Mouse (Mus musculus): Measurements from ENCODE around the gene Cxcr5. TPM values are rescaled to one million over a fixed set of nuclear protein-coding genes. Genes with fewer than 3 reads are reported as not detected.

The Cxcr5 gene
- polyA plus RNA-seq, 1 experiment from 2014 or later = 0.13 TPM

DNA sequence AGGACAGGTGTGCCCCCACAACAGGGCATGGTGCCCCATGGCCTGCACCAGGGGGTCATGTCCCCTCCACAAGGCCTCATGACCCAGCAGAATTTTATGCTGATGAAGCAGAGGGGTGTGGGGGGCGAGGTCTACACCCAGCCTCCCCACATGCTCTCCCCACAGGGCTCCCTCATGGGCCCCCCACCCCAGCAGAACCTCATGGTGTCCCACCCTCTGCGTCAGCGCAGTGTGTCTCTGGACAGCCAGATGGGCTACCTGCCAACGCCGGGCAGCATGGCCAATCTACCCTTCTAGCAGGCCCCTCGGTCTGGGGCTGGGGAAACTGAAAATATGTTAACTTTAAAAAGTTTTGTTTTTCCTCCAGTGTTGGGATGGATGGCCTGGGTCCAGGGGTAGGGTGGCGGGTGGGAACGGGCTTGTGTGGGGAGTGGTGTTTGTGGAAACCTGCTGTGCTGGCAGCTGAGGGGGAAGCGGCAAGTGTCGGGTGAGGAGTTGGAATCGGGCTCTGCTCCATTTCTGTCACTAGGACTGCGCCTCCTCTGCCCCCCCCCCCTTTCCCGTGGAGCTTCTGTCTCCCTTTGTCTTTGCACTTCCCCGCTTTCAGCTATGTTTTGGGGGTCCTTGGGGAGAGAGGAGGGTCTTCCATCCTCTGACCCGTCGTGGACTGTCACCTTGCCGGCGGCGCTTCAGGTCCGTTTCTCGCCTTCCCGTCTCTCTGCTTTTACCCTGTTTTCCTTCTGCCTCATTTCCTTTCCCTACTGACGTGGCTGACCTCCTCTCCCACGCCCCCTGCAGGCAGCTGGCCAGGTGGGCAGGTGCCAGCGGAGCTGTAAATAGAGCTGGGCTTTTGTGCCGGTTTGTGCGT lies 52.0 kb downstream of the Cxcr5 start:
- WGBS = 6% methylated on average over 26 of the region's 27 CpGs
- Histone ChIP-seq H3K27me3 (ENCODE audit: control insufficient read depth, insufficient read depth, low read length) (no peaks in the 10 kb centered on the region), H3K36me3 (ENCODE audit: control insufficient read depth, insufficient read depth, low read length) (peaks cover 30% of the 10 kb centered on the region), H3K27ac (replicated peaks) (peak overlapping the region; percentile 78), H3K4me2 (replicated peaks; ENCODE audit: low read depth) (peak overlapping the region; percentile 64), H3K9ac (ENCODE audit: low read length) (peak overlapping the region; percentile 57), H3K4me1 (replicated peaks; ENCODE audit: control insufficient read depth, insufficient read depth) (peaks cover 25% of the 10 kb centered on the region), H3K9me3 (ENCODE audit: control insufficient read depth, low read length) (no peaks in the 10 kb centered on the region), H3K4me3 (ENCODE audit: low read depth, low read length) (peak overlapping the region; percentile 34)
- no peak for TF ChIP-seq EP300 (optimal IDR thresholded peaks at IDR 0.05)
- TF ChIP-seq CTCF (IDR thresholded peaks at IDR 0.05; ENCODE audit: low read depth) = peak; percentile 81
- DNase-seq (ENCODE audit: low spot score) = peak; percentile 93
- ATAC-seq (ENCODE audit: low FRiP score, low TSS enrichment) = peak; percentile 50

DNA sequence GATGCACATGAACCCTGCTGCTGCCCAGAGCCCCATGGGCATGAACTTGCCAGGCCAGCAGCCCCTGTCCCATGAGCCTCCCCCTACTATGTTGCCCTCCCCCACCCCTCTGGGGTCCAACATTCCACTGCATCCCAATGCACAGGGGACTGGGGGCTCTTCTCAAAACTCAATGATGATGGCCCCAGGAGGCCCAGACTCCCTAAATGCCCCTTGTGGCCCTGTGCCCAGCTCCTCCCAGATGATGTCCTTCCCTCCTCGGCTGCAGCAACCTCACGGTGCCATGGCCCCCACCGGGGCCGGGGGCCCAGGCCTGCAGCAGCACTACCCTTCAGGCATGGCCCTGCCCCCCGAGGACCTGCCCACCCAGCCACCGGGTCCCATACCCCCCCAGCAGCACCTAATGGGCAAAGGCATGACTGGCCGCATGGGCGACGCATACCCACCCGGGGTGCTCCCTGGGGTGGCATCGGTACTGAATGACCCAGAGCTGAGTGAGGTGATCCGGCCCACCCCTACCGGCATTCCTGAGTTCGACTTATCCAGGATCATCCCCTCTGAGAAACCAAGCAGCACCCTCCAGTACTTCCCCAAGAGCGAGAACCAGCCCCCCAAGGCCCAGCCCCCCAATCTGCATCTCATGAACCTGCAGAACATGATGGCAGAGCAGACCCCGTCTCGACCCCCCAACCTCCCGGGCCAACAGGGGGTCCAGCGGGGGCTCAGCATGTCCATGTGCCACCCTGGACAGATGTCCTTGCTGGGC lies 52.8 kb downstream of the Cxcr5 start:
- Histone ChIP-seq H3K27ac (replicated peaks) (peak overlapping the region; percentile 78), H3K4me2 (replicated peaks; ENCODE audit: low read depth) (peak overlapping the region; percentile 64), H3K4me1 (replicated peaks; ENCODE audit: control insufficient read depth, insufficient read depth) (peaks cover 25% of the 10 kb centered on the region), H3K4me3 (ENCODE audit: low read depth, low read length) (no peak overlapping the region), H3K27me3 (ENCODE audit: control insufficient read depth, insufficient read depth, low read length) (no peaks in the 10 kb centered on the region), H3K9me3 (ENCODE audit: control insufficient read depth, low read length) (no peaks in the 10 kb centered on the region), H3K9ac (ENCODE audit: low read length) (0 out of 2 replicates have a peak overlapping the region, but pooled peaks have one; percentile 57), H3K36me3 (ENCODE audit: control insufficient read depth, insufficient read depth, low read length) (peaks cover 30% of the 10 kb centered on the region)
- TF ChIP-seq EP300 (optimal IDR thresholded peaks at IDR 0.05) = no peak
- no peak for TF ChIP-seq CTCF (IDR thresholded peaks at IDR 0.05; ENCODE audit: low read depth)
- WGBS = 77% methylated on average over 17 of the region's 19 CpGs
- ATAC-seq (ENCODE audit: low FRiP score, low TSS enrichment) (no peak), DNase-seq (ENCODE audit: low spot score) (peak; percentile 15)

DNA sequence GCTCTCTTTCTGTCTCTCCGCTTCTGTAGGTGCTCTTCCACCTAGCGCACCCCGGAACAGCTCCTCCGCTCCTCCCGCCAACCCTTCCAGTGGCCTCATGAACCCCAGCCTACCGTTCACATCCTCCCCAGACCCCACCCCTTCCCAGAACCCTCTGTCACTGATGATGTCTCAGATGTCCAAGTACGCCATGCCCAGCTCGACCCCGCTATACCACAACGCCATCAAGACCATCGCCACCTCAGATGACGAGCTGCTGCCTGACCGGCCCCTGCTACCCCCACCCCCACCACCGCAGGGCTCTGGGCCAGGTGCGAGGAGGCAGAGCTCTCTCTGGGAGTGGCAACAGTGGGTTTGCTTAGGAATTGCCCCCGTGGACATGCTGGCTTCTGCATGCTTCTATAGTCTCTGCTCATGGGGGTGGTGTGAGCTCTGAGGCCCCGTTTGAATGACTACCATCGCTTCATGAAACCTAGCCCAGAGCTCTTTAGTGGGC lies 53.5 kb downstream of the Cxcr5 start:
- Histone ChIP-seq H3K27me3 (ENCODE audit: control insufficient read depth, insufficient read depth, low read length) (no peaks in the 10 kb centered on the region), H3K4me3 (ENCODE audit: low read depth, low read length) (no peak overlapping the region), H3K4me1 (replicated peaks; ENCODE audit: control insufficient read depth, insufficient read depth) (peaks cover 25% of the 10 kb centered on the region), H3K9me3 (ENCODE audit: control insufficient read depth, low read length) (no peaks in the 10 kb centered on the region), H3K27ac (replicated peaks) (no peak overlapping the region), H3K36me3 (ENCODE audit: control insufficient read depth, insufficient read depth, low read length) (peaks cover 30% of the 10 kb centered on the region), H3K4me2 (replicated peaks; ENCODE audit: low read depth) (no peak overlapping the region), H3K9ac (ENCODE audit: low read length) (no peak overlapping the region)
- ATAC-seq (ENCODE audit: low FRiP score, low TSS enrichment) (no peak), DNase-seq (ENCODE audit: low spot score) (peak; percentile 15)
- TF ChIP-seq CTCF (IDR thresholded peaks at IDR 0.05; ENCODE audit: low read depth) (no peak), EP300 (optimal IDR thresholded peaks at IDR 0.05) (no peak)
- WGBS = 80% methylated on average over 18 of the region's 18 CpGs

DNA sequence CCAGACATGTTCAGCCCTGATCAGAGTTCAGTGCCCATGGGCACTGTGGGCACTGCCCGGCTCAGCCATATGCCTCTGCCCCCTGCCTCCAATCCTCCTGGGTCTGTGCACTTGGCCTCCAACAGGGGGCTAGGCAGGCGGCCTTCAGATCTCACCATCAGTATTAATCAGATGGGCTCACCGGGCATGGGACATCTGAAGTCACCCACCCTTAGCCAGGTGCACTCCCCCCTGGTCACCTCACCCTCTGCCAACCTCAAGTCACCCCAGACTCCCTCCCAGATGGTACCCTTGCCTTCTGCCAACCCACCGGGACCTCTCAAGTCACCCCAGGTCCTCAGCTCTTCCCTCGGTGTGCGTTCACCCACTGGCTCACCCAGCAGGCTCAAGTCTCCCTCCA lies 54.3 kb downstream of the Cxcr5 start:
- Histone ChIP-seq H3K27ac (replicated peaks) (no peak overlapping the region), H3K27me3 (ENCODE audit: control insufficient read depth, insufficient read depth, low read length) (no peaks in the 10 kb centered on the region), H3K4me1 (replicated peaks; ENCODE audit: control insufficient read depth, insufficient read depth) (peaks cover 24% of the 10 kb centered on the region), H3K36me3 (ENCODE audit: control insufficient read depth, insufficient read depth, low read length) (peaks cover 30% of the 10 kb centered on the region), H3K9ac (ENCODE audit: low read length) (no peak overlapping the region), H3K4me2 (replicated peaks; ENCODE audit: low read depth) (no peak overlapping the region), H3K9me3 (ENCODE audit: control insufficient read depth, low read length) (no peaks in the 10 kb centered on the region), H3K4me3 (ENCODE audit: low read depth, low read length) (no peak overlapping the region)
- WGBS = 85% methylated on average over 6 of the region's 6 CpGs
- DNase-seq (ENCODE audit: low spot score) = no peak
- TF ChIP-seq EP300 (optimal IDR thresholded peaks at IDR 0.05) (no peak), CTCF (IDR thresholded peaks at IDR 0.05; ENCODE audit: low read depth) (no peak)
- no peak for ATAC-seq (ENCODE audit: low FRiP score, low TSS enrichment)

DNA sequence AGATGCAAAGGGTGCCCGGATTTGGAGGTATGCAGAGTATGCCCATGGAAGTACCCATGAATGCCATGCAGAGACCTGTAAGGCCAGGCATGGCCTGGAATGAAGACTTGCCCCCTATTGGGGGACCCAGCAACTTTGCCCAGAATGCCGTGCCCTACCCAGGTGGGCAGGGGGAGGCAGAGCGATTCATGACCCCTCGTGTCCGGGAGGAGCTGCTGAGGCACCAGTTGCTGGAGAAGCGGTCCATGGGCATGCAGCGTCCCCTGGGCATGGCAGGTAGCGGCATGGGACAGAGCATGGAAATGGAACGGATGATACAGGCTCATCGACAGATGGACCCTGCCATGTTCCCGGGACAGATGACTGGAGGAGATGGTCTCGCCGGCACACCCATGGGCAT lies 55.1 kb downstream of the Cxcr5 start:
- peaks cover 21% of the 10 kb centered on the region for H3K4me1 ChIP-seq (replicated peaks; ENCODE audit: control insufficient read depth, insufficient read depth)
- ATAC-seq (ENCODE audit: low FRiP score, low TSS enrichment) = no peak

More for the DNA sequence above, 55.1 kb downstream of the Cxcr5 start:
- Histone ChIP-seq H3K4me2 (replicated peaks; ENCODE audit: low read depth) (no peak overlapping the region), H3K27ac (replicated peaks) (no peak overlapping the region), H3K9ac (ENCODE audit: low read length) (no peak overlapping the region), H3K4me3 (ENCODE audit: low read depth, low read length) (no peak overlapping the region), H3K9me3 (ENCODE audit: control insufficient read depth, low read length) (no peaks in the 10 kb centered on the region), H3K27me3 (ENCODE audit: control insufficient read depth, insufficient read depth, low read length) (no peaks in the 10 kb centered on the region), H3K36me3 (ENCODE audit: control insufficient read depth, insufficient read depth, low read length) (peaks cover 30% of the 10 kb centered on the region)
- no peak for TF ChIP-seq CTCF (IDR thresholded peaks at IDR 0.05; ENCODE audit: low read depth)
- no peak for TF ChIP-seq EP300 (optimal IDR thresholded peaks at IDR 0.05)
- DNase-seq (ENCODE audit: low spot score) = no peak
- WGBS = 90% methylated on average over 13 of the region's 13 CpGs
